Mouse (Mus musculus) right cerebral cortex, postnatal 36 days (tissue): ENCODE data around the gene Lalba.
"Not testable (repeated sequence)": the region's sequence is repeated elsewhere in the genome, so short reads cannot be mapped to it uniquely, and the experiment has no call there.

Experiments
- DNase-seq, 2 experiments: peaks; one replicate each; pipeline ENCODE4 v3.0.0; 2022; ENCODE audit warnings: low spot score in 2 of 2, mixed read lengths in 1 of 2

Gene Lalba

DNA sequence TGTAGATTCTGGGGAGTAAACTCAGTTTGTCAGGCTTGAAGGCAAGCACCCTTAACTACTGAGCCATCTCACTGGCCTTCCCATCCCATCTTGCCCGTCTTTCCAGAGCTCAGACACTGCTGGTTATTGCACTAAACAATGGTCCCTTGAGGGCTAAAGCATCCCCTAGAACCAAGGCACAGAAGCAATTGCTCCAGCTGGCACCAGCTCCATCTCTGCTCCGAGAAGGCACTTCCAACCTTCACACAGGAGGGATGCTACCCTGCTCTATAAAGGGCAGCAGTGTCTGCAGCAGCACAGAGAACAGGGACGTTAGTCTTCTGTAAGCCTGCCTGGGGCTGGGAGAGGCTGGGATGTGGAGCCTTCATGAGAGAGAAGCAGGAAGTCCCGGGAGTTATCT, 9.6 kb upstream of the Lalba start, which contains the start of gene Olfr279:
Olfr279 (plus strand) TSS at position 301 of the 400 bp plus-strand sequence.
- no peak for DNase-seq

- DNase-seq: no peak
Measured at GRCm38 (mm10) chr15:98491332-98491731, 8.8 kb upstream of the Lalba start.

GRCm38 (mm10) chr15:98486433-98487021, 4.0 kb upstream of the Lalba start:
- DNase-seq: no peak

- no peak for DNase-seq
Measured at GRCm38 (mm10) chr15:98483907-98484886, 1.7 kb upstream of the Lalba start.

- no peak for DNase-seq
Measured at GRCm38 (mm10) chr15:98479568-98480102, 2.9 kb downstream of the Lalba start.

DNA sequence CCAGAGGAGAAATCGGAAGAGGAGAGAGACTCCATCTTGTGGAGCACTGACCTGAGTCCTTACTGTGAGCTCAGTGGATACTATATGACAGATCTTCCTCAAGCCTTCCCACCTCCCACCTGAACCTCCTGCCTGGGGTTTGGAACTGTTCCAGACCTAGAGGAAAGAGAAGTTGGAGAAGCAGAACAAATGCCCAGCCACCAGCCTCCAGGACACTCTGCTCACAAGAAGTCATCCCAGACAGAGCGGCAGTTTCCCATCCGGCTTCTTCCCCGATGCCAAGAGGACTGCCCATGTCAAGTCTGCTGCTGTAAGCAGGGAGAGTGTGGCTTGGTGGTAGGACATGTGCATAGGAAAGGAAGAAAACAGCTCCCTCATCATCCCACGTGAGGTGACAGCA, 6.2 kb downstream of the Lalba start:
- DNase-seq: no peak

DNA sequence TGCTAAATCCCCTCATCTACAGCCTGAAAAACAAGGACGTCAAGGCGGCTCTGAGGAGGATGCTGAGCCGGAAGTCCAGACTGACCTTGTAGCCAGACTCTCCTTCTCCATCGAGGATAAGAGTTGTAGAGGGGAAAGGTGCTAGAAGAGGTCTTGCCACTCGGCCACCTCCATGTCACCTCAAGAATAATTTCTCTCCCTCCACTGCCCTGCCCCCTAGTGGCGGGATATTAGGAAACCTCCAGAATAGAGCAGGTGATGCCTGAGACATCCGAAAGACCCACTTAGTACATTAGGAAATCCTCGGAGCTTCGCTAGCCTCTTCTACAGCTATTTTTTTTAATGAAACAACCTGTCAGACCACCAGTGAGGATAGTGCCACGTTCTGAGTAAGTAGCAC, 7.1 kb downstream of the Lalba start:
- no peak for DNase-seq

DNA sequence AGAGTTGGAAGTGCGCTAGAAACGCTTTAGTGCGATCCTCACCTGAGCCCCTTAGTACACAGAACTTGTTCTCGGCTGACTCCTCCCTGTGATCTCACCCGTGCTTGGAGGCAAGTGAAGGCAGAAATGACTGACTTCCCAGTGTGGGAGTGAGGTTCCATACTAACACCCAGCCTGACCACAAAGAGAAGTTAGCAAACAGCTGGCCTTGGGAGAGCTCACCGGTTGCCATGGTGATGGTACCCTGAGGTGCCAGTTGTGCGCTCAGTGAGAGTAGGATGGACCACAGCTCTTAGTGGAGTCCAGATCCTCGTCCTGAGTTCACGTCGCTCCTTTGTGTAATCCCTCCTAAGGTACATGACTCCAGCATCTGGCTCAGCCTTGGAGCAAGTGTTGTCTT, 7.6 kb downstream of the Lalba start:
- no peak for DNase-seq

GRCm38 (mm10) chr15:98471539-98471938, 11.0 kb downstream of the Lalba start:
- DNase-seq: no peak

DNA sequence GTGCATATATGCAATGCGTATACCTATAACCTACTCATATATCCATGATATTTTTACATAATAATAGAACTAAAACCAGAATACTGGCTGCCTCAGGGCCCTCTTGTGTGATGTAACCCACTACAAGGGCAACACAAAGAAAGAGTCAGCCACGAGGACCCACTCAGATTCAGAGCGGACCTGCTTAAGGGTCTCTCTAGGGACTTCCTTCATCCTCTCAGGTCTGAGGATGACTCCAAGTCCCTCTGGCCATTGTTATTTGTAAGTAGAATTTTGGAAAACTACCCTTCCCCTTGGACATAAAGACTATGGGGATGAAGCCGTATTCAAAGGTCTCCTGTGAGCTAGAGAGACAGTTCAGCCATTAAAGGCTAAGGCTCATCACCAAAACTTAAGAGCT, 12.9 kb downstream of the Lalba start, which contains the start of gene OR5BS1P:
OR5BS1P (plus strand) TSS at position 301 of the 400 bp plus-strand sequence.
- no peak for DNase-seq

DNA sequence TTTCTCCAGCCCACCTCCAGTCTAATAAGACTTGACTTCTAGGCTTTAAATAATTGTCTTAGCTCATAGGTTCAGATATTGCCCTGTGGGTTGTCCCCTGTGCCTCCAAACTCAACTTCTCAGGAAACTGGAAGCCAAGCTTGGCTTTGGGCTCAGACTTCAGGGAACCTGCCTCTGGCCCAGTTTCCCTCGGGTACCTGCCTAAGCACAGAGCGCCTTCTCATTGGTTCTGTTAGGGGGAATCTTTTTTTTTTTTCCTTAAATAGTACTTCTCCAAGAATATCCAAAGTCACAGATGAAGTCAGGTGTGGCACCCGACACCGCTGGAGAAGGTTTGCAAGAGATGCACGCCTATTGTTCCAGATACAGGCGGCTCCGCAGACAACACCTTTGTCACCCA, 30.2 kb downstream of the Lalba start, which contains the start of gene Olfr281:
Olfr281 (plus strand) TSS at position 301 of the 400 bp plus-strand sequence.
- no peak for DNase-seq

DNA sequence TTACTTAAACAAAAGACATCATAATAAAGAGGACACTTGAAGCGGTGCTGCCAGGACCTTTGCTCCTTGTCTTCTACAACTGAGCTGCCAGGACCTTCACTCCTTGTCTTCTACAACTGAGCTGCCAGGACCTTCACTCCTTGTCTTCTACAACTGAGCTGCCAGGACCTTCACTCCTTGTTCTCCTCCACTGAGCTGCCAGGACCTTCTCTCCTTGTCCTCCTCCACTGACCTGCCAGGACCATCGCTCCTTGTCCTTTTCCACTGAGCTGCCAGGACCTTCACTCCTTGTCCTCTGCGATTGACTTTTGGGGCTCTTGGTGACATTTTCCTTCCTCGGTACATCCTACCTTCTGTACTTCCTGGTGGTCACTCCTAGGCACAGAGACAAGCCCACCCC, 34.0 kb downstream of the Lalba start:
- no peak for DNase-seq

GRCm38 (mm10) chr15:98444561-98444960, 38.0 kb downstream of the Lalba start:
- DNase-seq: no peak

GRCm38 (mm10) chr15:98430925-98431324, 51.6 kb downstream of the Lalba start, which contains the start of gene Olfr282:
Gene Olfr282, plus strand, starts transcription at chr15:98431225.
- DNase-seq: not testable (repeated sequence)
